Mouse (Mus musculus): ENCODE data around the gene Eif3k.

DNA sequence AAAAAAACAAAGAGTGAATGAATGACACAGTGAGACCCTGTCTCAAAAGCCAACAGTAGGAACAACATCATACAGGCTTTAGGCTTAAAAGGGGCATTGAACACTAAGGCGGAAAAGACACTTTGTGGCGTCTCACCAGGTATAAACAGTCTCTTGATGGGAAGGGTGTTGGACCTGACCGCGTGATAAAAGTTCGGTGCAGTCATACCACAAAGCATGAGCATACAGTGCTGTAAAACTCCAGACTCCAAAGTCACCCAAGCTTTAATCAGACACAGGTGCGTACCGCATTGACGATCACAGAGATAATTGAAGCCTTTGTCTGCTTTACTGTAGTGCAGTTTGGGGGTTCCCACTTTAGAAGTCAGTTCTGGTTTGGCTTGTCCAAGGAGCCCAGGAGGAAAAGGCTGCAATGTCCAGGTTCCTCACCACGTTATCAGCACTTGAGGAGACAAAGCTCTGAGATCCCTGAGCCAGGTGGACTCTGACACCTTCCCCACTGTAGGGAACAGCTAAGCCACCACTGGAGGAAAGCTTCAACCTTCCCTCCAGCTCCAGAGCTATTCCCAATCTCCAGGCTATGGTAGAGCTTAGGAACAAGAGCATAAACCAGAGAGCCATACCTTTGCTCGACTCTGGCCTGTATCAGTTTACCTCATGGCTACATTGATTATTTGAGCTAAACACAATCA lies 31.2 kb downstream of the Eif3k start:
- TF ChIP-seq CTCF (IDR thresholded peaks at IDR 0.05 in 2 of 3, conservative IDR thresholded peaks at IDR 0.05 in 1 of 3; ENCODE audit: control insufficient read depth in 1 of 3, insufficient read depth in 1 of 3, low read depth in 2 of 3, low read length in 3 of 3, poor library complexity in 1 of 3, severe bottlenecking in 1 of 3) (no peak), MYC (IDR thresholded peaks at IDR 0.05; ENCODE audit: low read depth, low read length) (no peak), KAT2A (conservative IDR thresholded peaks at IDR 0.05; ENCODE audit: low read depth, low read length) (no peak), GABPA (IDR thresholded peaks at IDR 0.05; ENCODE audit: low read depth, low read length) (no peak)

Data from MEL (cell line).